Mouse (Mus musculus) stomach, postnatal 0 days (tissue): ENCODE results near the gene Sft2d2.

Experiments used
- CTCF ChIP-seq: IDR thresholded peaks from 2 replicates; pipeline ENCODE4 v1.5.1; 2016; ENCODE audit warnings: antibody characterized with exemption, low read depth, mild to moderate bottlenecking, moderate library complexity
- EP300 ChIP-seq: optimal IDR thresholded peaks from 2 replicates; pipeline ENCODE3; 2016; ENCODE audit warnings: antibody characterized with exemption

DNA sequence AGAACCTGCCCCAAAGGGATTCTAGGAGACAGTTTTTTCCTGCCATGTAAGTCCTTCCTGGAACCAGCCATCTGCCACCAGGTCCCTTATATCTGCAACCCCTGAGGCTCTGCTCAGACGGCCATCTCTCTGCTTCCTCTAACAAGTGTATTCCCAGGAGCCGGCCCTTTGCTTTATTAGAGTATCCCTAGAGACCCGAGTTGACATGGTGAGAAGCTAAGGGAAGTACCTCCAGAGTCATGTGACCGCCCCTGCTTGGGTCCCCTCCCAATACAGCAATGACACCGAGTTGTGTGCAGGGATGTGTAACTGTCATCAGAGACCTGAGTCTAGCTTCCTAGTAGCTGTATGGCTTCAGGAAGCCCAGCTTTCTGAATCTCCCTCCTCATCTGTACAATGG, 61.0 kb downstream of the Sft2d2 start:
- no peak for TF ChIP-seq CTCF
- TF ChIP-seq EP300, result no peak
